Mouse (Mus musculus) thymus, adult 2 months (tissue): Measurements from ENCODE around the gene Rev3l.

Experiments
- CTCF ChIP-seq: fragments of 200-500 bp; IDR thresholded peaks from 2 replicates; pipeline ENCODE4 v1.5.1; 2012; ENCODE audit warnings: mild to moderate bottlenecking, control low read depth, low read length, moderate library complexity, borderline replicate concordance; ENCODE audit not compliant: control insufficient read depth, poor library complexity, insufficient read depth; ENCODE audit errors: extremely low read depth
- POLR2A ChIP-seq: fragments of 200-500 bp; IDR thresholded peaks from 2 replicates; pipeline ENCODE4 v1.6.1; 2012; ENCODE audit warnings: mild to moderate bottlenecking, low read length, control low read depth, moderate library complexity; ENCODE audit not compliant: control insufficient read depth, poor library complexity, insufficient read depth; ENCODE audit errors: extremely low read depth

GRCm38 (mm10) chr10:39716936-39717335 is 15.0 kb upstream of the Rev3l start:
- peak; percentile 42; the same call in 1 of the 2 replicates for TF ChIP-seq CTCF
- TF ChIP-seq POLR2A = no peak
